In genomic region chr4:98789861-98790311, GRCm38 (mm10) we compare ENCODE assay signal across 8 mouse cellular contexts. TPM values are rescaled to one million over a fixed set of nuclear protein-coding genes. Genes with fewer than 3 reads are reported as not detected.
DNase-seq lines count a peak whose midpoint lies in the region; ATAC-seq lines count a peak whose summit lies in the region.

No protein-coding gene starts in this region.

- H3K4me1 ChIP-seq in embryonic facial prominence, embryonic 10.5 days: peaks cover 47% of the 10 kb centered on the region
- peaks cover 9% of the 10 kb centered on the region for H3K4me1 ChIP-seq in hindbrain, embryonic 16.5 days (ENCODE audit: control insufficient read depth, insufficient read depth, low read depth, low read length)
- no peaks in the 10 kb centered on the region; the same call in 1 of the 2 replicates for H3K4me1 ChIP-seq in liver, embryonic 16.5 days (ENCODE audit: control insufficient read depth, low read depth, low read length)
- peaks cover 9% of the 10 kb centered on the region; the same call in 1 of the 2 replicates for H3K4me1 ChIP-seq in stomach, embryonic 14.5 days (ENCODE audit: control insufficient read depth, insufficient read depth, low read length)

- H3K9ac ChIP-seq in hindbrain, embryonic 16.5 days (ENCODE audit: low read depth, low read length): peak overlapping the region; percentile 20; the same call in 1 of the 2 replicates
- H3K9ac ChIP-seq in liver, embryonic 16.5 days (ENCODE audit: low read depth, low read length): no peak overlapping the region
- H3K9ac ChIP-seq in stomach, embryonic 14.5 days (replicated peaks; ENCODE audit: low read depth, low read length): no peak overlapping the region

- ATAC-seq in hindbrain, embryonic 16.5 days: peak; percentile 40; the same call in 1 of the 2 replicates
- ATAC-seq in liver, embryonic 16.5 days (ENCODE audit: low read depth): no peak
- ATAC-seq in stomach, embryonic 14.5 days (ENCODE audit: insufficient number of reproducible peaks, insufficient read depth, low FRiP score, low read depth): peak; percentile 38; the same call in 1 of the 2 replicates

- peak overlapping the region; percentile 45 for H3K27ac ChIP-seq in embryonic facial prominence, embryonic 10.5 days (replicated peaks)
- H3K27ac ChIP-seq in hindbrain, embryonic 16.5 days (ENCODE audit: low read depth, low read length): 0 out of 2 replicates have a peak overlapping the region, but pooled peaks have one; percentile 12
- no peak overlapping the region for H3K27ac ChIP-seq in liver, embryonic 16.5 days (ENCODE audit: low read length)
- H3K27ac ChIP-seq in stomach, embryonic 14.5 days (ENCODE audit: low read length): peak overlapping the region; percentile 68

- H3K36me3 ChIP-seq in embryonic facial prominence, embryonic 10.5 days (replicated peaks): peaks cover 6% of the 10 kb centered on the region
- no peaks in the 10 kb centered on the region for H3K36me3 ChIP-seq in hindbrain, embryonic 16.5 days (ENCODE audit: control insufficient read depth, insufficient read depth, low read length)
- no peaks in the 10 kb centered on the region for H3K36me3 ChIP-seq in liver, embryonic 16.5 days (ENCODE audit: control insufficient read depth, insufficient read depth)
- no peaks in the 10 kb centered on the region for H3K36me3 ChIP-seq in stomach, embryonic 14.5 days (ENCODE audit: control insufficient read depth, insufficient read depth, low read length)

- WGBS in embryonic facial prominence, embryonic 10.5 days: 9% methylated on average over 10 of the region's 10 CpGs
- WGBS in hindbrain, embryonic 16.5 days: 5% methylated on average over 10 of the region's 10 CpGs
- WGBS in liver, embryonic 16.5 days (ENCODE audit: insufficient replicate concordance): 7% methylated on average over 9 of the region's 10 CpGs
- 2% methylated on average over 10 of the region's 10 CpGs for WGBS in stomach, embryonic 14.5 days

- no peaks in the 10 kb centered on the region for H3K27me3 ChIP-seq in embryonic facial prominence, embryonic 10.5 days (replicated peaks; ENCODE audit: low read depth, poor library complexity, severe bottlenecking)
- no peaks in the 10 kb centered on the region for H3K27me3 ChIP-seq in hindbrain, embryonic 16.5 days (replicated peaks; ENCODE audit: control insufficient read depth, insufficient read depth, low read length)
- H3K27me3 ChIP-seq in liver, embryonic 16.5 days (ENCODE audit: control insufficient read depth, insufficient read depth, low read depth, low read length): no peaks in the 10 kb centered on the region
- no peaks in the 10 kb centered on the region for H3K27me3 ChIP-seq in stomach, embryonic 14.5 days (ENCODE audit: control insufficient read depth, insufficient read depth, low read length)

- H3K9me3 ChIP-seq in embryonic facial prominence, embryonic 10.5 days: no peaks in the 10 kb centered on the region
- no peaks in the 10 kb centered on the region for H3K9me3 ChIP-seq in hindbrain, embryonic 16.5 days (ENCODE audit: control insufficient read depth, low read length)
- H3K9me3 ChIP-seq in liver, embryonic 16.5 days (replicated peaks; ENCODE audit: control insufficient read depth, low read length): no peaks in the 10 kb centered on the region
- H3K9me3 ChIP-seq in stomach, embryonic 14.5 days (ENCODE audit: control insufficient read depth, low read depth, low read length): no peaks in the 10 kb centered on the region

- H3K4me3 ChIP-seq in embryonic facial prominence, embryonic 10.5 days: peak overlapping the region; percentile 44
- H3K4me3 ChIP-seq in hindbrain, embryonic 16.5 days (ENCODE audit: low read length): peak overlapping the region; percentile 25
- no peak overlapping the region for H3K4me3 ChIP-seq in liver, embryonic 16.5 days (ENCODE audit: low read depth, low read length)
- peak overlapping the region; percentile 9; the same call in 1 of the 2 replicates for H3K4me3 ChIP-seq in stomach, embryonic 14.5 days (ENCODE audit: low read depth, low read length)

- peak; percentile 25 for DNase-seq in MN1 (ENCODE audit: low spot score)
- no peak for DNase-seq in embryonic facial prominence, embryonic 10.5 days (ENCODE audit: low spot score)
- DNase-seq in frontal cortex, adult 2 months (ENCODE audit: extremely low spot score in 1 of 2, low spot score in 1 of 2): no peak
- DNase-seq in right cerebral cortex, postnatal 25 days: no peak
- no peak for DNase-seq in urinary bladder, adult 18-20 months (ENCODE audit: low spot score in 2 of 2)

- peak overlapping the region; percentile 48 for H3K4me2 ChIP-seq in hindbrain, embryonic 16.5 days (ENCODE audit: low read length)
- H3K4me2 ChIP-seq in liver, embryonic 16.5 days (ENCODE audit: low read depth, low read length): 0 out of 2 replicates have a peak overlapping the region, but pooled peaks have one; percentile 2
- peak overlapping the region; percentile 37 for H3K4me2 ChIP-seq in stomach, embryonic 14.5 days (replicated peaks; ENCODE audit: low read depth, low read length)

RNA-seq across cellular contexts. Expression of gene Kank4, which starts 27.5 kb away (rescaled TPM):
- polyA plus RNA-seq in embryonic facial prominence, embryonic 10.5 days (2016; fragmentation: Nextera tagmentation; extraction: Ambion mirVana): 2.1 and 2.5 TPM in 2 replicates
- polyA plus RNA-seq in hindbrain, embryonic 16.5 days (2015; fragmentation: Nextera tagmentation; extraction: Ambion mirVana): 0.55 and 0.61 TPM in 2 replicates
- polyA plus RNA-seq in liver, embryonic 16.5 days (2015; fragmentation: Nextera tagmentation; extraction: Ambion mirVana): 0.05 and 0.12 TPM in 2 replicates
- 4.1 and 4.4 TPM in 2 replicates for polyA plus RNA-seq in stomach, embryonic 14.5 days (2014; fragmentation: Nextera tagmentation; extraction: Ambion mirVana)
- polyA plus RNA-seq in frontal cortex, adult 2 months (2012; rRNA removed): 3.2 and 3.5 TPM in 2 replicates

RNA-seq across cellular contexts. Expression of gene I0C0044D17Rik, which starts 33.8 kb away (rescaled TPM):
- not detected in 2 replicates for polyA plus RNA-seq in embryonic facial prominence, embryonic 10.5 days (2016; fragmentation: Nextera tagmentation; extraction: Ambion mirVana)
- not detected in 2 replicates for polyA plus RNA-seq in hindbrain, embryonic 16.5 days (2015; fragmentation: Nextera tagmentation; extraction: Ambion mirVana)
- not detected in 2 replicates for polyA plus RNA-seq in liver, embryonic 16.5 days (2015; fragmentation: Nextera tagmentation; extraction: Ambion mirVana)
- not detected in 2 replicates for polyA plus RNA-seq in stomach, embryonic 14.5 days (2014; fragmentation: Nextera tagmentation; extraction: Ambion mirVana)
- not detected in 2 replicates for polyA plus RNA-seq in frontal cortex, adult 2 months (2012; rRNA removed)
